8 mouse cellular contexts compared by ENCODE assay signal in the genomic region with DNA sequence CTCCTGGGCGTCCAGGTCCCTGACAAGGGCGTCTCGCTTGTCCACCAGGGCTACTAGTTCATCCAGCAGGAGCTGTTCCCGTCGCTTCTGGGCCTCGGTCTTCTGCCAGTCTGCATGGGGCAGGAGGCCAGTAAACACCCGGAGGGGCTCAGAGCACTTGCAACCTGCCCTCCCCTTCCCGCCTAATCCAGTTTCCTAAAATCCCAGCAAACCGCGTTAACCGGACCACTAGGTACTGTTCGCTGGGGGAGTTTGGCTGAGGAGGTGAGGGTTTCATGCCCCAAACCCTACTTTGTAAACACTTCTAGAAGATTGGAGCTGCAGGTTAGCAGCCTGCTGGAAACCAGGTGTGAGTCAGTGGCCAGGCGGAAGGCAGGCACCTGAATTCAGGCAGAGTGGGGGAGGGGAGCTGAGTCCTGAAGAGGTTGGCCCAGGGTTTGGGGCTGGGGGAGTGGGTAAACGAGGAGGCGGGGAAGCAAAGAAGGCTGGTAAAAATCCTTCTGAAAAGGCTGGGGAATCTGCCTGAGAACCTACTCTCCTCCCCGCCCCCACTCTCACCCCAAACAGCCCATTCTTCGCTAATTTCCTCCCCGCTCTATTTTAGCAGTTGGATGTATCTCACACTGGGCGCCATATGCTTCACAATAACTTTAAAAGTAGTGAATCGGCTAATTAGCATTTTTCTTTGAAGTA. TPM values are rescaled to one million over a fixed set of nuclear protein-coding genes. Genes with fewer than 3 reads are reported as not detected.
DNase-seq lines count a peak whose midpoint lies in the region; ATAC-seq and TF ChIP-seq lines count a peak whose summit lies in the region.

No protein-coding gene starts in this region.

- peak overlapping the region; percentile 49 for H3K4me2 ChIP-seq in heart, embryonic 14.5 days (ENCODE audit: low read length)
- peak overlapping the region; percentile 32 for H3K4me2 ChIP-seq in hindbrain, postnatal 0 days (ENCODE audit: low read depth, low read length)

- no peaks in the 10 kb centered on the region for H3K9me3 ChIP-seq in heart, embryonic 14.5 days (ENCODE audit: control insufficient read depth, low read length)
- peaks cover 12% of the 10 kb centered on the region; the same call in 1 of the 2 replicates for H3K9me3 ChIP-seq in E14TG2a.4 (ENCODE audit: low read length)
- H3K9me3 ChIP-seq in hindbrain, postnatal 0 days (ENCODE audit: low read length), result no peaks in the 10 kb centered on the region

- 31% methylated on average over 20 of the region's 20 CpGs for WGBS in heart, embryonic 14.5 days
- 36% methylated on average over 20 of the region's 20 CpGs for WGBS in hindbrain, postnatal 0 days

- no peak for DNase-seq in heart, postnatal 14 days
- peak; percentile 62 for DNase-seq in embryo, embryonic 9.5 days (ENCODE audit: extremely low spot score)
- no peak for DNase-seq in hindbrain, postnatal 0 days (ENCODE audit: low spot score)
- no peak for DNase-seq in spleen, postnatal 36 days (ENCODE audit: low spot score in 2 of 2)
- DNase-seq in kidney, adult 11 months, result no peak

- H3K36me3 ChIP-seq in heart, embryonic 14.5 days (ENCODE audit: control insufficient read depth, insufficient read depth, low read length), result peaks cover 18% of the 10 kb centered on the region
- H3K36me3 ChIP-seq in E14TG2a.4 (ENCODE audit: insufficient read depth, low read length), result no peaks in the 10 kb centered on the region
- H3K36me3 ChIP-seq in hindbrain, postnatal 0 days (ENCODE audit: insufficient read depth, low read length), result no peaks in the 10 kb centered on the region

- intact Hi-C loops in heart, postnatal 14 days (cut with DNase I), result no loop called here

- TF ChIP-seq CTCF in E14TG2a.4 (conservative IDR thresholded peaks at IDR 0.05; ENCODE audit: low read length), result no peak
- TF ChIP-seq CTCF in hindbrain, postnatal 0 days (IDR thresholded peaks at IDR 0.05; ENCODE audit: low read depth), result no peak

- H3K9ac ChIP-seq in heart, embryonic 14.5 days (ENCODE audit: low read length), result no peak overlapping the region
- no peak overlapping the region for H3K9ac ChIP-seq in hindbrain, postnatal 0 days (replicated peaks; ENCODE audit: low read length)

- H3K27me3 ChIP-seq in heart, embryonic 14.5 days (ENCODE audit: control insufficient read depth, insufficient read depth, low read length), result peaks cover 43% of the 10 kb centered on the region
- peaks cover 75% of the 10 kb centered on the region for H3K27me3 ChIP-seq in E14TG2a.4 (ENCODE audit: insufficient read depth, low read length)
- peaks cover 59% of the 10 kb centered on the region for H3K27me3 ChIP-seq in hindbrain, postnatal 0 days (ENCODE audit: insufficient read depth, low read length)

- no peak for ATAC-seq in heart, embryonic 14.5 days (ENCODE audit: insufficient number of reproducible peaks, insufficient read depth, low FRiP score, low read depth)
- ATAC-seq in hindbrain, postnatal 0 days, result no peak
- ATAC-seq in granulocyte monocyte progenitor cell, adult 5-6 weeks (replicated peaks; ENCODE audit: poor library complexity, severe bottlenecking), result no peak

- H3K27ac ChIP-seq in heart, embryonic 14.5 days (replicated peaks in 1 of 2; ENCODE audit: control insufficient read depth in 1 of 2, insufficient read depth in 1 of 2, low read depth in 2 of 2, low read length in 2 of 2), result no peak overlapping the region
- no peak overlapping the region for H3K27ac ChIP-seq in hindbrain, postnatal 0 days

- H3K4me3 ChIP-seq in heart, embryonic 14.5 days (ENCODE audit: control insufficient read depth in 1 of 2, insufficient read depth in 1 of 2, low read depth in 1 of 2, low read length in 2 of 2), result no peak overlapping the region
- peak overlapping the region; percentile 60 for H3K4me3 ChIP-seq in E14TG2a.4 (replicated peaks; ENCODE audit: low read length)
- H3K4me3 ChIP-seq in hindbrain, postnatal 0 days (ENCODE audit: low read length), result no peak overlapping the region

- H3K4me1 ChIP-seq in heart, embryonic 14.5 days (ENCODE audit: control insufficient read depth in 2 of 2, insufficient read depth in 2 of 2, low read length in 2 of 2), result peaks cover 9 to 10% of the 10 kb centered on the region in 2 experiments; a peak in 3 of 4 replicates
- peaks cover 51% of the 10 kb centered on the region for H3K4me1 ChIP-seq in E14TG2a.4 (replicated peaks; ENCODE audit: low read depth, low read length)
- H3K4me1 ChIP-seq in hindbrain, postnatal 0 days (ENCODE audit: insufficient read depth, low read length), result no peaks in the 10 kb centered on the region

RNA-seq across cellular contexts. Expression of gene Otx1, which starts 4.5 kb away (rescaled TPM):
- 0.05 TPM in 1 of 2 replicates, not detected in the other for polyA plus RNA-seq in heart, embryonic 14.5 days (2014; fragmentation: Nextera tagmentation; extraction: Ambion mirVana)
- total RNA-seq in heart, postnatal 14 days (2021), result under 1 TPM in 1 of 2 experiments, not detected in 1; 0.10 TPM
- total RNA-seq in hindbrain, postnatal 0 days (2014; rRNA removed), result 0.36 and 1.2 TPM in 2 replicates
- 0.74 and 0.86 TPM in 2 replicates for polyA plus RNA-seq in hindbrain, postnatal 0 days (2015; fragmentation: Nextera tagmentation; extraction: Ambion mirVana)
- total RNA-seq in granulocyte monocyte progenitor cell, adult 5-6 weeks (2014; fragmentation: Nextera tagmentation), result not detected in 2 replicates
- total RNA-seq in granulocyte monocyte progenitor cell, adult 5-6 weeks (2017), result not detected in 2 replicates
